Mouse (Mus musculus) stomach, embryonic 14.5 days (tissue): ENCODE measurements around the gene Oser1. TPM values are rescaled to one million over a fixed set of nuclear protein-coding genes. Genes with fewer than 3 reads are reported as not detected.

Experiments used
- ATAC-seq: fragments of 200-750 bp; cut with Nextera tagmentation; 2 replicates; pipeline ENCODE4 v1.8.0; 2017; ENCODE audit warnings: low read depth, moderate TSS enrichment; ENCODE audit not compliant: insufficient number of reproducible peaks, insufficient read depth, low FRiP score
- H3K27ac ChIP-seq: fragments of 300-500 bp; sonication (generic); 2 replicates; pipeline ENCODE4 v1.5.1; 2014; ENCODE audit warnings: mild to moderate bottlenecking, low read length, moderate library complexity, mixed read lengths
- H3K27me3 ChIP-seq: fragments of 300-500 bp; sonication (generic); 2 replicates; pipeline ENCODE4 v1.6.1; 2014; ENCODE audit warnings: low read length, control low read depth, mixed read lengths; ENCODE audit not compliant: control insufficient read depth, insufficient read depth
- H3K36me3 ChIP-seq: fragments of 300-500 bp; sonication (generic); 2 replicates; pipeline ENCODE4 v1.6.1; 2014; ENCODE audit warnings: mild to moderate bottlenecking, control low read depth, low read length, moderate library complexity, mixed read lengths; ENCODE audit not compliant: control insufficient read depth, insufficient read depth
- H3K4me1 ChIP-seq: fragments of 300-500 bp; sonication (generic); 2 replicates; pipeline ENCODE4 v1.6.1; 2014; ENCODE audit warnings: low read length, control low read depth, mixed read lengths; ENCODE audit not compliant: control insufficient read depth, insufficient read depth
- H3K4me2 ChIP-seq: fragments of 300-500 bp; sonication (generic); replicated peaks from 2 replicates; pipeline ENCODE4 v1.6.1; 2014; ENCODE audit warnings: low read depth, low read length, control low read depth
- H3K4me3 ChIP-seq: fragments of 300-500 bp; sonication (generic); 2 replicates; pipeline ENCODE4 v1.5.1; 2014; ENCODE audit warnings: low read depth, low read length, control low read depth
- H3K9ac ChIP-seq: fragments of 300-500 bp; sonication (generic); replicated peaks from 2 replicates; pipeline ENCODE4 v1.6.1; 2014; ENCODE audit warnings: low read depth, mild to moderate bottlenecking, control low read depth, low read length, moderate library complexity, mixed read lengths
- H3K9me3 ChIP-seq: fragments of 300-500 bp; sonication (generic); 2 replicates; pipeline ENCODE4 v1.6.1; 2016; ENCODE audit warnings: low read depth, low read length, control low read depth; ENCODE audit not compliant: control insufficient read depth
- WGBS: fragments of 180-500 bp; shearing (Covaris S2); extraction: QIAGEN DNeasy Blood & Tissue Kit; methylation state at CpG from one replicate; pipeline ENCODE4 v1.1.7; 2014; 5-methylcytosine and 5-hydroxymethylcytosine counted together
- polyA plus RNA-seq: library from polyadenylated mRNA; unstranded; fragments of >200 nt; fragmentation: Nextera tagmentation; extraction: Ambion mirVana; gene quantifications from 2 replicates; pipeline ENCODE4 v1.2.1, GENCODE M21; 2014

Gene Oser1
- polyA plus RNA-seq, 1 experiment from 2014 or later: 84.9 TPM

DNA sequence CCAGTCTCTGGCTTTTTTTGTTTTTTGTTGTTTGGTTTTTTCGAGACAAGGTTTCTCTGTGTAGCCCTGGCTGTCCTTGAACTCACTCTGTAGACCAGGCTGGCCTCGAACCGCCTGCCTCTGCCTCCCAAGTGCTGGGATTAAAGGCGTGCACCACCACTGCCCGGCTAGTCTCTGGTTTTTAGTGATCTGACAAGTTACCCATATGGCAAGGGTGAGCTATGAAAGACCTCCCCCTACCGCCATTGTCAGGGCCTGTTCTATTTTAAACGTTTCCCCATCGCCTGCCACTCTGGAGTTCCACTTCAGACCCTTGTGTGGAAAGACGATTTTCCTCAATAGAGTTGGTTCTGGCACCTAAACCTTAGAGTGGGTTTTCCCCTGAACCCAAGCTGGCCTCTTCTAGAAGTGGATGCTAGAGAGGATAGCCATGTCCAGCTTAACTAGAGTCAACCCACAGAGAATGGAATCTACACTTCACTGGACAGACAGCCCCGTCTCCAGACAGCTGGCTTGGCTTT is 4.1 kb downstream of the Oser1 start:
- WGBS: 27% methylated on average over 10 of the region's 10 CpGs
- Histone ChIP-seq H3K36me3 (no peaks in the 10 kb centered on the region), H3K9me3 (no peaks in the 10 kb centered on the region), H3K9ac (peak overlapping the region; percentile 76), H3K27me3 (no peaks in the 10 kb centered on the region), H3K4me1 (peaks cover 15% of the 10 kb centered on the region), H3K4me2 (peak overlapping the region; percentile 72), H3K27ac (no peak overlapping the region; the same call in 1 of the 2 replicates), H3K4me3 (peak overlapping the region; percentile 99)
- ATAC-seq: no peak

GRCm38 (mm10) chr2:163419346-163420045 is 5.0 kb downstream of the Oser1 start:
- H3K4me3 ChIP-seq: peak overlapping the region; percentile 99
- WGBS: under 1% methylated on average over 71 of the region's 71 CpGs

DNA sequence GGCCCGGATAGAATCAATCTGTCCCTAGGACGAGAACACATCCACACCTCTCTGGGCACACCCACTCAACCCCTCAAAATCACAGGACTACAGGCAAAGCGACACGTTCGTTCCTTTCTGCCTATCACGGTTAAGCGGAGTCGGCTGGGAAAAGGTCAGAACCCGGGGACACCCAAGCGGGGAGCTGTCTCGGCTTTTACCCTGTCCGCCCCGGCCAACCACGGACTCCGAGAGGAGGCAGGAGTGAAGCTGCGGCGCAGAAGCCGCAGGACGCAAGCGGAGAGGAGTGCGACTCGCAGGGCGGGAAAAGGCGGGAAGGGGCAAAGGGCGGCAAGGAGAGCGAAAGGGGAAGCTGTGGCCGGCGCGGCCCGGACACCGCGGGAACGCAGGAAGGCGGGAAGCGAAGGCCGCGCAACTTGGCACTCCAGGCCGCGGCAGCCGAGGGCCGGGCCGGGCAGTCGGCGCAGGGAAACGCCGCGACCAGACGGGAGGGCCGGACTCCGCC is 5.6 kb downstream of the Oser1 start:
- Histone ChIP-seq H3K4me1 (peaks cover 15% of the 10 kb centered on the region), H3K27me3 (no peaks in the 10 kb centered on the region), H3K4me3 (peak overlapping the region; percentile 99), H3K4me2 (peak overlapping the region; percentile 71), H3K27ac (peak overlapping the region; percentile 52; the same call in 1 of the 2 replicates), H3K9ac (peak overlapping the region; percentile 92), H3K9me3 (no peaks in the 10 kb centered on the region), H3K36me3 (peaks cover 7% of the 10 kb centered on the region; the same call in 1 of the 2 replicates)
- WGBS: under 1% methylated on average over 47 of the region's 50 CpGs
- peak; percentile 2; the same call in 1 of the 2 replicates for ATAC-seq

More at GRCm38 (mm10) chr2:163419346-163420045, 5.0 kb downstream of the Oser1 start:
- H3K9ac ChIP-seq: peak overlapping the region; percentile 92
- peak overlapping the region; percentile 72 for H3K4me2 ChIP-seq
- peaks cover 4% of the 10 kb centered on the region; the same call in 1 of the 2 replicates for H3K36me3 ChIP-seq
- no peaks in the 10 kb centered on the region for H3K9me3 ChIP-seq
- H3K4me1 ChIP-seq: peaks cover 15% of the 10 kb centered on the region
- ATAC-seq: peak; percentile 99
- no peaks in the 10 kb centered on the region for H3K27me3 ChIP-seq
- H3K27ac ChIP-seq: peak overlapping the region; percentile 55; the same call in 1 of the 2 replicates

DNA sequence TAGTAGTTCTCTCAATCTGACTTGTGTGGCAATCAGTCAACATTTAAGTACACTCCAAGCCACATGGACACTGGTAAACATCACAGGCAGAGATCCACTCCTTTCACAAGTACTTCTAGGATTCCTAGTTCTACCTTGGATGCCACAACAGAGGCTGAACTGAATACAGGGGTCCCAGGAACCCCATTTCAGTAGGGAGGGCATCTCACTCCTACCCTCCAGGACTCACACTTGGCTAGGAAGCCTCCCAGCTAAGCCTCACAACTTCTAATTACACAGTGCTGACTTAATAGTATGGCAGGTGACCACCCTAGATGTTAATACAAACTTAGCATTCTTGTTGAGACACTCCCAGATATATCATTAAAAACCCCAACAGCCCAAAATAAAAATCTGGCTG is 6.7 kb downstream of the Oser1 start:
- no peak for ATAC-seq
- no peaks in the 10 kb centered on the region for H3K27me3 ChIP-seq
- peak overlapping the region; percentile 92 for H3K9ac ChIP-seq
- peak overlapping the region; percentile 99 for H3K4me3 ChIP-seq
- H3K4me2 ChIP-seq: peak overlapping the region; percentile 71
- no peaks in the 10 kb centered on the region for H3K9me3 ChIP-seq
- H3K27ac ChIP-seq: no peak overlapping the region
- H3K36me3 ChIP-seq: peaks cover 7% of the 10 kb centered on the region; the same call in 1 of the 2 replicates
- peaks cover 15% of the 10 kb centered on the region for H3K4me1 ChIP-seq

DNA sequence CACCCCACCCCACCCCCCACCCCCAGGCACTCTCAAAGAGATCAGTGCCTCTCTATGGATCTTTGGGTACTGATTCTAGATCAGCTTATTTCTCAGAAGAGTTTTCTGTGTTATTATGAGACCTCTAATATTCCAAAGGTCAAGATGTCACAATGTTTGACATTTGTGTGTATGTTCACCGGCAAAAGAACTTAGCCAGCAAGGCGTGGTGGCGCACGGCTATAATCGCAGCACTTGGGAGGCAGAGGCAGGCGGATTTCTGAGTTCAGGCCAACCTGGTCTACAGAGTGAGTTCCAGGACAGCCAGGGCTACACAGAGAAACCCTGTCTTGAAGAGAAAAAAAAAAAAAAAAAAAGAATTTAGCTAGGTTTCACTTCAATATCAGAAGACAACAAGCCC is 7.5 kb downstream of the Oser1 start:
- no peak overlapping the region for H3K9ac ChIP-seq
- H3K27me3 ChIP-seq: no peaks in the 10 kb centered on the region
- no peak overlapping the region for H3K4me2 ChIP-seq
- no peak for ATAC-seq
- peaks cover 11% of the 10 kb centered on the region; the same call in 1 of the 2 replicates for H3K36me3 ChIP-seq
- H3K27ac ChIP-seq: no peak overlapping the region
- H3K4me1 ChIP-seq: peaks cover 15% of the 10 kb centered on the region
- H3K4me3 ChIP-seq: no peak overlapping the region
- WGBS: 89% methylated on average over 6 of the region's 6 CpGs
- no peaks in the 10 kb centered on the region for H3K9me3 ChIP-seq

DNA sequence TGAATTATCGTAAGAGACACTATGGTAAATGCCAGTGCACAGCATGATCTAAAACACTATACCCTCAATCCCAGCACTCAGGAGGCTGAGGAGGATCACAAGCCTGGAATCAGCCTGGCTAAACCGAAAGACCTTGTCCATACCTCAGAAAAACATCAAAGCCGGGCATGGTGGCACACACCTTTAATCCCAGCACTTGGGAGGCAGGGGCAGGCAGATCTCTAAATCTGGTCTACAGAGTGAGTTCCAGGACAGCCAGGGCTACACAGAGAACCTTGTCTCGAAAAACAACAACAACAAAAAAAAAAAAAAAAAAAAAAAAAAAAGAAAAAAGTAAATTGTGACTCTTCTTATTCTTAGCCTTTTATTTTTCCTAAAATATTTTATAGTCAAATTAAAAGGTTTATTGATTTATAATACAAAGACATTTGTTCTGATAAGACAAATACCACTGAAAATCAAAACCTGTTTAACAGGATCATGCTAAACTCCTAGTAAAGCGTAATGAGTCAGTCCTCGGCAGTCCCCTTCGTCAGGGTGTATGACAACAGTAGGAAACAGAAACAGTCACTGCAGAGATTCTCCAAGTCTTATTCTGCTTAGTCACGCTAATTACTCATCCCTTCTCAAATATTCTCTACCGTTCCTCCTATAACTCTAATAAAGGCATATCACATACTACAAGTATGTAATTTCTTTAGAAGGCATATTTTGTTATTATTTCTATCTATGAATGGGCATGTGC is 11.5 kb downstream of the Oser1 start:
- no peaks in the 10 kb centered on the region for H3K9me3 ChIP-seq
- no peak overlapping the region for H3K27ac ChIP-seq
- no peak overlapping the region for H3K9ac ChIP-seq
- H3K36me3 ChIP-seq: peaks cover 46% of the 10 kb centered on the region
- no peaks in the 10 kb centered on the region for H3K27me3 ChIP-seq
- peaks cover 3% of the 10 kb centered on the region for H3K4me1 ChIP-seq
- no peak overlapping the region for H3K4me3 ChIP-seq
- 88% methylated on average over 9 of the region's 9 CpGs for WGBS
- no peak overlapping the region for H3K4me2 ChIP-seq
- no peak for ATAC-seq

- Histone ChIP-seq H3K36me3 (peaks cover 48% of the 10 kb centered on the region), H3K4me1 (no peaks in the 10 kb centered on the region), H3K9ac (no peak overlapping the region), H3K27me3 (no peaks in the 10 kb centered on the region), H3K9me3 (no peaks in the 10 kb centered on the region), H3K27ac (no peak overlapping the region), H3K4me3 (no peak overlapping the region), H3K4me2 (no peak overlapping the region)
- 99% methylated on average over 4 of the region's 4 CpGs for WGBS
- no peak for ATAC-seq
These were observed 12.1 kb downstream of the Oser1 start for GRCm38 (mm10) chr2:163412419-163412818.

DNA sequence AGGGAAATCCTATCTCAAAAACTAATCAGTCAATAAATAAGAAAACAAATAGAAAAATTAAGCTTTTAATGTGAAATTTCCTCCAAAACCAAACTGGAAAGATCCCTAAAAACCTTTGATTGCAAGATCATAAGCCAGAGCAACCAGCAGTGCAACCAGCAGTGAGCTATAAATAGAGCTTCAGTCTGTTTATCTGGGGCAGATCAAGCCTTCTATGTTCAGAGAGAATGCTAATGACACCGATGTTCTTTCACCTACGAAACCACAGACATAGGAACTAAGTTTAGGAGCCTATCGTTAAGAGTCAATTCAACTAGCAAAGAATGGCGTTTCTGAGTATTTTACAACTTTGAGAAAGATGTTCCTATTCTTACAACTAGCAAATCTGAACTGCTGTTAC is 12.7 kb downstream of the Oser1 start:
- Histone ChIP-seq H3K4me1 (no peaks in the 10 kb centered on the region), H3K36me3 (peaks cover 52% of the 10 kb centered on the region), H3K9ac (no peak overlapping the region), H3K27me3 (no peaks in the 10 kb centered on the region), H3K4me3 (no peak overlapping the region), H3K9me3 (no peaks in the 10 kb centered on the region), H3K27ac (no peak overlapping the region), H3K4me2 (no peak overlapping the region)
- no peak for ATAC-seq
- 93% methylated on average over 4 of the region's 4 CpGs for WGBS
